Mouse (Mus musculus) CH12.LX (cell line): ENCODE data around the gene Mef2a. TPM values are rescaled to one million over a fixed set of nuclear protein-coding genes. Genes with fewer than 3 reads are reported as not detected.
A peak's percentile ranks its signal among the peaks of the same experiment; 100 is the strongest.

ENCODE experiments used
- DNase-seq: peaks from one replicate; pipeline ENCODE4 v3.0.0-alpha.2; 2013; ENCODE audit errors: extremely low read depth
- H3K27ac ChIP-seq: 2 replicates; pipeline ENCODE4 v1.5.1; 2012; ENCODE audit warnings: low read depth, mild to moderate bottlenecking, control low read depth, moderate library complexity; ENCODE audit not compliant: insufficient read depth
- H3K27me3 ChIP-seq: replicated peaks from 2 replicates; pipeline ENCODE3; 2012; ENCODE audit warnings: inconsistent platforms
- H3K36me3 ChIP-seq, 2 experiments: replicated peaks in 1 of 2; 2 replicates each; pipeline versions ENCODE3 to v1.6.1; 2012; ENCODE audit warnings: inconsistent platforms in 1 of 2, low read length in 1 of 2, mild to moderate bottlenecking in 1 of 2, mixed read lengths in 1 of 2, moderate library complexity in 1 of 2; ENCODE audit not compliant: control insufficient read depth in 1 of 2, insufficient read depth in 1 of 2
- H3K4me1 ChIP-seq, 2 experiments: 2 replicates each; pipeline ENCODE4 v1.6.1; 2012; ENCODE audit warnings: inconsistent platforms in 1 of 2, moderate library complexity in 1 of 2; ENCODE audit not compliant: insufficient read depth in 2 of 2, control insufficient read depth in 1 of 2
- H3K4me2 ChIP-seq: 2 replicates; pipeline ENCODE4 v1.6.1; 2012; ENCODE audit warnings: low read depth, mild to moderate bottlenecking, control low read depth; ENCODE audit not compliant: poor library complexity, insufficient read depth, severe bottlenecking
- H3K4me3 ChIP-seq, 3 experiments: fragments of 150-350 bp in 1 of 3; sonication (generic) in 1 of 3; replicated peaks in 1 of 3; 2 replicates each; pipeline versions ENCODE3 to v1.5.1; 2011 to 2012; ENCODE audit warnings: low read depth in 2 of 3, low read length in 2 of 3, mild to moderate bottlenecking in 2 of 3, moderate library complexity in 2 of 3, control low read depth in 1 of 3, improper control_type of control experiment in 1 of 3, inconsistent platforms in 1 of 3, mixed read lengths in 1 of 3; ENCODE audit not compliant: poor library complexity in 1 of 3
- H3K79me2 ChIP-seq: replicated peaks from 2 replicates; pipeline ENCODE4 v1.6.1; 2012; ENCODE audit warnings: mild to moderate bottlenecking, moderate library complexity; ENCODE audit not compliant: control insufficient read depth, poor library complexity, insufficient read depth, severe bottlenecking; ENCODE audit errors: extremely low read depth
- H3K9ac ChIP-seq: 2 replicates; pipeline ENCODE4 v1.6.1; 2012; ENCODE audit warnings: low read depth, mild to moderate bottlenecking, control low read depth, moderate library complexity; ENCODE audit not compliant: insufficient read depth
- H3K9me3 ChIP-seq: replicated peaks from 2 replicates; pipeline ENCODE3; 2012; ENCODE audit warnings: low read length, inconsistent platforms, mixed read lengths
- BHLHE40 ChIP-seq: IDR thresholded peaks from 2 replicates; pipeline ENCODE4 v1.6.1; 2011; ENCODE audit warnings: mild to moderate bottlenecking, low read depth, low read length, improper control_type of control experiment
- CHD1 ChIP-seq: IDR thresholded peaks from 2 replicates; pipeline ENCODE4 v1.6.1; 2012; ENCODE audit warnings: low read depth, low read length, improper control_type of control experiment, inconsistent platforms
- CHD2 ChIP-seq: IDR thresholded peaks from 2 replicates; pipeline ENCODE4 v1.6.1; 2011; ENCODE audit warnings: low read length, improper control_type of control experiment
- CTCF ChIP-seq, 2 experiments: IDR thresholded peaks in 1 of 2; conservative IDR thresholded peaks in 1 of 2; 2 replicates each; pipeline ENCODE4 v1.5.1; 2011 to 2012; ENCODE audit warnings: low read depth in 2 of 2, low read length in 2 of 2, improper control_type of control experiment in 1 of 2, inconsistent platforms in 1 of 2, mild to moderate bottlenecking in 1 of 2, moderate library complexity in 1 of 2
- E2F4 ChIP-seq: IDR thresholded peaks from 2 replicates; pipeline ENCODE4 v1.6.1; 2011; ENCODE audit warnings: low read depth, low read length, improper control_type of control experiment; ENCODE audit not compliant: insufficient replicate concordance
- ELF1 ChIP-seq: IDR thresholded peaks from 2 replicates; pipeline ENCODE4 v1.6.1; 2014; ENCODE audit warnings: low read depth, mild to moderate bottlenecking, inconsistent platforms, low read length, improper control_type of control experiment
- EP300 ChIP-seq: IDR thresholded peaks from 2 replicates; pipeline ENCODE4 v1.6.1; 2011; ENCODE audit warnings: low read length, improper control_type of control experiment
- ETS1 ChIP-seq: conservative IDR thresholded peaks from 2 replicates; pipeline ENCODE4 v1.6.1; 2012; ENCODE audit warnings: low read depth, mild to moderate bottlenecking, inconsistent platforms, low read length, improper control_type of control experiment, moderate library complexity
- IRF4 ChIP-seq: IDR thresholded peaks from 2 replicates; pipeline ENCODE4 v1.6.1; 2014; ENCODE audit warnings: low read depth, mild to moderate bottlenecking, inconsistent platforms, low read length, improper control_type of control experiment
- JUN ChIP-seq: IDR thresholded peaks from 2 replicates; pipeline ENCODE4 v1.6.1; 2011; ENCODE audit warnings: low read depth, mild to moderate bottlenecking, low read length, improper control_type of control experiment, moderate library complexity; ENCODE audit not compliant: insufficient read depth
- JUND ChIP-seq: conservative IDR thresholded peaks from 2 replicates; pipeline ENCODE4 v1.6.1; 2011; ENCODE audit warnings: low read depth, low read length, improper control_type of control experiment
- MAFK ChIP-seq: IDR thresholded peaks from 2 replicates; pipeline ENCODE4 v1.6.1; 2011; ENCODE audit warnings: low read length, improper control_type of control experiment; ENCODE audit not compliant: insufficient replicate concordance
- MAX ChIP-seq: IDR thresholded peaks from 2 replicates; pipeline ENCODE4 v1.6.1; 2011; ENCODE audit warnings: low read length, improper control_type of control experiment
- MAZ ChIP-seq: IDR thresholded peaks from 2 replicates; pipeline ENCODE4 v1.6.1; 2012; ENCODE audit warnings: low read depth, mild to moderate bottlenecking, inconsistent platforms, low read length, improper control_type of control experiment, moderate library complexity
- MEF2A ChIP-seq: IDR thresholded peaks from 2 replicates; pipeline ENCODE4 v1.6.1; 2014; ENCODE audit warnings: low read depth, mild to moderate bottlenecking, inconsistent platforms, low read length, improper control_type of control experiment, borderline replicate concordance
- MXI1 ChIP-seq: IDR thresholded peaks from 2 replicates; pipeline ENCODE4 v1.6.1; 2011; ENCODE audit warnings: mild to moderate bottlenecking, low read depth, low read length, improper control_type of control experiment
- NELFE ChIP-seq: IDR thresholded peaks from 2 replicates; pipeline ENCODE4 v1.6.1; 2011; ENCODE audit warnings: low read depth, low read length, improper control_type of control experiment
- NRF1 ChIP-seq: IDR thresholded peaks from 2 replicates; pipeline ENCODE4 v1.6.1; 2014; ENCODE audit warnings: low read depth, mild to moderate bottlenecking, inconsistent platforms, low read length, improper control_type of control experiment, moderate library complexity
- PAX5 ChIP-seq: IDR thresholded peaks from 2 replicates; pipeline ENCODE4 v1.6.1; 2012; ENCODE audit warnings: low read length, inconsistent platforms, mixed read lengths
- POLR2A ChIP-seq: IDR thresholded peaks from 2 replicates; pipeline ENCODE4 v1.6.1; 2011; ENCODE audit warnings: low read depth, mild to moderate bottlenecking, improper control_type of control experiment, low read length
- POLR2AphosphoS2 ChIP-seq: IDR thresholded peaks from 2 replicates; pipeline ENCODE4 v1.6.1; 2011; ENCODE audit warnings: low read depth, low read length, improper control_type of control experiment
- RCOR1 ChIP-seq: conservative IDR thresholded peaks from 2 replicates; pipeline ENCODE4 v1.6.1; 2012; ENCODE audit warnings: low read depth, mild to moderate bottlenecking, inconsistent platforms, low read length, improper control_type of control experiment
- SIN3A ChIP-seq: IDR thresholded peaks from 2 replicates; pipeline ENCODE4 v1.6.1; 2012; ENCODE audit warnings: low read length, improper control_type of control experiment, inconsistent platforms
- SMC3 ChIP-seq: IDR thresholded peaks from 2 replicates; pipeline ENCODE4 v1.6.1; 2011; ENCODE audit warnings: low read depth, low read length, improper control_type of control experiment
- TBP ChIP-seq: conservative IDR thresholded peaks from 2 replicates; pipeline ENCODE4 v1.6.1; 2011; ENCODE audit warnings: low read depth, low read length, improper control_type of control experiment
- TCF12 ChIP-seq: IDR thresholded peaks from 2 replicates; pipeline ENCODE4 v1.6.1; 2014; ENCODE audit warnings: low read depth, mild to moderate bottlenecking, inconsistent platforms, low read length, improper control_type of control experiment
- UBTF ChIP-seq: IDR thresholded peaks from 2 replicates; pipeline ENCODE4 v1.6.1; 2012; ENCODE audit warnings: low read depth, mild to moderate bottlenecking, inconsistent platforms, low read length, improper control_type of control experiment, moderate library complexity
- USF1 ChIP-seq: IDR thresholded peaks from 2 replicates; pipeline ENCODE4 v1.6.1; 2014; ENCODE audit warnings: low read depth, mild to moderate bottlenecking, inconsistent platforms, low read length, improper control_type of control experiment
- ZC3H11A ChIP-seq: IDR thresholded peaks from 2 replicates; pipeline ENCODE4 v1.6.1; 2012; ENCODE audit warnings: low read depth, mild to moderate bottlenecking, inconsistent platforms, low read length, improper control_type of control experiment
- ZKSCAN1 ChIP-seq: IDR thresholded peaks from 2 replicates; pipeline ENCODE4 v1.6.1; 2012; ENCODE audit warnings: low read depth, inconsistent platforms, low read length, improper control_type of control experiment, borderline replicate concordance
- ZMIZ1 ChIP-seq: IDR thresholded peaks from 2 replicates; pipeline ENCODE4 v1.6.1; 2012; ENCODE audit warnings: low read depth, mild to moderate bottlenecking, inconsistent platforms, low read length, improper control_type of control experiment
- dilution Hi-C: fragments of 300-500 bp; cut with MboI; formaldehyde crosslinking; loops from 2 replicates; pipeline ENCODE4 v1.14.3; 2020; ENCODE audit warnings: low sequenced_read_pairs; ENCODE audit not compliant: extremely low pct_unique_long_range_greater_than_20kb, extremely low pct_ligation_motif_present
- in situ Hi-C: fragments of 300-500 bp; cut with MboI; formaldehyde crosslinking; loops from 3 replicates; pipeline ENCODE4 v1.14.3; 2019; ENCODE audit warnings: low sequenced_read_pairs, low pct_ligation_motif_present, low pct_unique_long_range_greater_than_20kb, mixed read lengths
- polyA plus RNA-seq: library from polyadenylated mRNA; unstranded; fragments of >175 nt; gene quantifications from 2 replicates; pipeline ENCODE4 v1.2.1, GENCODE M21; 2012; ENCODE audit warnings: low read depth; ENCODE audit not compliant: insufficient read length
- total RNA-seq, 2 experiments: library from RNA; depleted of rRNA; stranded (reverse); fragments of 300-350 nt in 1 of 2; fragments of >200 nt in 1 of 2; gene quantifications; 2 replicates each; pipeline ENCODE4 v1.2.3; 2012 to 2014

The Mef2a gene
- total and polyA plus RNA-seq, 3 experiments = 40.1 to 100 (median 42.2) TPM

DNA sequence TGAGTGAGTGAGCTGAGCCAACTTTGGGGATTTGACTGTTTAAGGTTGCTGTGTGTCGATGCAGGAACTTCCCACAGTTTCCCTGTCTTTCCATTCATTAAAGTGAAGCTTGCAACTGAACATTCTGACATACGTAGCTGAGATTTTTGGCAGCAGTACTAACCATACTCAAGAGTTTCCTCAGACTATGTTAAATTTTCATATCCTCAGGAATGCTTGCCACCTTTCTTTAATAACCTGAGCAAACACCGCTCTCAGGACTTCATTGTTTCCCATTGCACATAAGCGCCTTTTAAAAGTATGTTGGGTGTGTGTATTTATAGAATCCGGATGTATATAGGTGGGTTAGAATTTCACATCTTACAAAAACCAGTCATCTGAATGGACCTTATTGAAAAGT lies 45.5 kb upstream of the Mef2a start:
- peak overlapping the region; percentile 51 for H3K9ac ChIP-seq
- H3K4me2 ChIP-seq = peak overlapping the region; percentile 54; the same call in 1 of the 2 replicates
- H3K4me3 ChIP-seq = no peak overlapping the region
- in situ Hi-C loops = no loop called here
- H3K27me3 ChIP-seq = no peaks in the 10 kb centered on the region
- H3K79me2 ChIP-seq = no peaks in the 10 kb centered on the region; the same call in 1 of the 2 replicates
- no peak for DNase-seq
- dilution Hi-C loops = no loop called here
- H3K36me3 ChIP-seq = no peaks in the 10 kb centered on the region
- TF ChIP-seq MEF2A (no peak), ZKSCAN1 (no peak), NRF1 (no peak), JUND (no peak), MAX (no peak), ZC3H11A (no peak), TCF12 (no peak), ETS1 (no peak)
- TF ChIP-seq, all 38 proteins: peak for 0
- Histone ChIP-seq H3K9me3 (no peaks in the 10 kb centered on the region), H3K4me1 (peaks cover 30 to 59% of the 10 kb centered on the region in 2 experiments), H3K27ac (peak overlapping the region; percentile 96)

GRCm38 (mm10) chr7:67414766-67415165 lies 42.1 kb upstream of the Mef2a start:
- peak overlapping the region; percentile 49 to 58 (median 52) for H3K4me3 ChIP-seq
- H3K79me2 ChIP-seq = no peaks in the 10 kb centered on the region; the same call in 1 of the 2 replicates
- peaks cover 24 to 40% of the 10 kb centered on the region in 2 experiments for H3K4me1 ChIP-seq
- in situ Hi-C loops = no loop called here
- no peaks in the 10 kb centered on the region for H3K36me3 ChIP-seq
- dilution Hi-C loops = no loop called here
- H3K27ac ChIP-seq = peak overlapping the region; percentile 97
- DNase-seq = peak; percentile 99
- H3K9ac ChIP-seq = peak overlapping the region; percentile 99
- no peaks in the 10 kb centered on the region for H3K27me3 ChIP-seq
- no peaks in the 10 kb centered on the region for H3K9me3 ChIP-seq
- H3K4me2 ChIP-seq = peak overlapping the region; percentile 88
- TF ChIP-seq MAFK = peak; percentile 81
- peak; percentile 76; the same call in 1 of the 2 replicates for TF ChIP-seq POLR2AphosphoS2
- TF ChIP-seq USF1 = no peak
- TF ChIP-seq ZMIZ1 = peak; percentile 78
- peak; percentile 59 for TF ChIP-seq NRF1
- TF ChIP-seq MAX = peak; percentile 95
- peak; percentile 93 for TF ChIP-seq MAZ
- peak; percentile 42 for TF ChIP-seq SMC3
- peak; percentile 99 for TF ChIP-seq SIN3A
- peak; percentile 61; the same call in 1 of the 2 replicates for TF ChIP-seq CHD1
- peak; percentile 46; the same call in 1 of the 2 replicates for TF ChIP-seq POLR2A
- TF ChIP-seq IRF4 = peak; percentile 100
- peak; percentile 82 for TF ChIP-seq TBP
- TF ChIP-seq MXI1 = peak; percentile 73; the same call in 1 of the 2 replicates
- TF ChIP-seq JUN = peak; percentile 96
- no peak for TF ChIP-seq ZC3H11A
- no peak for TF ChIP-seq PAX5
- TF ChIP-seq UBTF = no peak
- peak; percentile 99 for TF ChIP-seq TCF12
- TF ChIP-seq BHLHE40 = peak; percentile 97
- peak; percentile 72; the same call in 1 of the 2 replicates for TF ChIP-seq ELF1
- peak; percentile 99 for TF ChIP-seq MEF2A
- TF ChIP-seq ZKSCAN1 = no peak
- TF ChIP-seq NELFE = peak; percentile 84
- TF ChIP-seq CHD2 = peak; percentile 95
- no peak for TF ChIP-seq CTCF (conservative IDR thresholded peaks at IDR 0.05 in 1 of 2, IDR thresholded peaks at IDR 0.05 in 1 of 2; ENCODE audit: low read depth in 2 of 2, low read length in 2 of 2)
- TF ChIP-seq RCOR1 = peak; percentile 94; the same call in 1 of the 2 replicates
- peak; percentile 99 for TF ChIP-seq EP300
- TF ChIP-seq ETS1 = peak; percentile 100
- peak; percentile 77; the same call in 1 of the 2 replicates for TF ChIP-seq E2F4
